Mouse (Mus musculus) Muller cell, postnatal 12 days (primary cell): ENCODE measurements around the gene Pidd1.
A peak's percentile ranks its signal among the peaks of the same experiment; 100 is the strongest.

Source experiments
- DNase-seq: peaks from one replicate; pipeline ENCODE4 v3.0.0-alpha.2; 2015; ENCODE audit errors: inconsistent ontology term

Pidd1 gene

DNA sequence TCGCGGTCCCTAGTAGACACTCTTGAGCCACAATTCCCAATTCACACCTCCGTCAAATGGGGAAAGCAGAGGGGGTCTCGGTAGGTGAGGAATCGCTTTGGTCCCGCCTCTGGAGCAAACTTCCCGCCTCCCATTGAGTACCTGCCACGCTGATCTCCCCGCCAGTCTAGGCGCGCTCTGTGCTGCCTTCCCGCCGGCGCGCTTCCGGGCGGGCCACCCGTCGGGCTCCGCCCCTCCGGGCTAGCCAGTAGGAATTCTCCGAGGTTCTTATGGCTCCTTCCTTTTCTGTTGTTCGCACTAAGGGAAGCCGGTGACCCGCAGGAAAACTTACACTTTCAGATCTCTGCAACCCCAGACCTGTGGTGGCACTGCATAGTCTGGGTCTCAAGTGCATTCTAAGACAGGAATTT is at the start of gene Pidd1:
Gene Pidd1 (minus strand): TSS at position 198 of the 410 bp plus-strand sequence.
- peak; percentile 84 for DNase-seq

DNA sequence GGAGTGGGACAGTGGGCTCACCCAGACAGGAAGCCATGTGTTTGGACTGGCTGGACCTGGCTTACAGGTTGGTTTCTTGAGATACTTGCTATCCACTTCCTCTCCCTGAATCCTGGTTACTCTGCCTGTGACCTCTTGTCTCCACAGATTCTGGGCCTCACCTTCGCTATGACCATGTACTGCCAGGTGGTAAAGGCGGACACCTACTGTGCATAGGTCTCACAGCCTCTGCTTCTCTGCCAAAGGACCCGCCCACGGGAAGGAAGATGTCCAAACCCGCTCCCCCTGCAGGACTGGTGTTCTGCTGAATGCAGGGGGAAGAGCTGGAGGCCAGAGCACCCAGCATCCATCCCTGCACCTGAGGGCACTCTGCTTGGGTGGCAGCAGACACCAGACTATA is 48.9 kb upstream of the Pidd1 start:
- DNase-seq, result no peak

DNA sequence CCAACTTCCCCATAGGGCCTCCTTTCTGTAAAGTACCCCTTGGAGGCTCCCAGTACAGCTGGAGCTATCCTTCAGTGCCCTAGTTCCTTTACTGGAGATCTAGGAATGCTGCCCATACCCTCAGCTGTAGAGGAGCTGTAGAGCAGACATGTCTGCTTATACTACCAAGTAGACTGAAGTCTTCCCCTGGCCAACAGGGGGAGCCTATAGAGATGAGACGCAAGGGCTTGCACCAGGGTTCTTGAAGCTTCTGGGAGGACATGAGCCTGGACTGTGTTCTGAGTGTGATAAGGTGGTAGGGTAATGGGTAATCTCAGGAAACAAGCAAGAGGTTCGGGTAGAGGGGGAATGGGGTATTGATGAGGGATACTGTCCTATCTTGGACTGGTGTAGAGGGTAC is 47.3 kb upstream of the Pidd1 start:
- DNase-seq, result no peak

DNA sequence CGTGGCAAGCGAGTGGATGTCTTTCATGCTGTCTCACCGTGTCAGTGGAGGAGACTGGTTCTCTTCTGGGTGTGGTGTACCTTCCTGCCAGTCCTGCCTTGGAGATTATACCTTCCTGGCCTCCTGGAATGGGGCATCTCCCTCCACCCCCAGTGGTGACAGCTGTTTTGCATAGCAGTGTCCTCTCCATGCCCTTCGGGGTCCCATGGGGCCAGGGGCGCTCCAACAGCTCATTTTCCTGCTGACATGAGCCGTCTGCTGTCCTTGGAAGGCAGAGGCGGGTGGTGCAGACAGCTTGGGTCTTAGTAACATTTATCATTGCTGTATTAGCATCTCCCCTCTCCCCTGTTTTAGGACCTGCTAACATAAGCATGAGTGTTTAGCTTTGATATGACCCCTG is 43.3 kb upstream of the Pidd1 start:
- no peak for DNase-seq

DNA sequence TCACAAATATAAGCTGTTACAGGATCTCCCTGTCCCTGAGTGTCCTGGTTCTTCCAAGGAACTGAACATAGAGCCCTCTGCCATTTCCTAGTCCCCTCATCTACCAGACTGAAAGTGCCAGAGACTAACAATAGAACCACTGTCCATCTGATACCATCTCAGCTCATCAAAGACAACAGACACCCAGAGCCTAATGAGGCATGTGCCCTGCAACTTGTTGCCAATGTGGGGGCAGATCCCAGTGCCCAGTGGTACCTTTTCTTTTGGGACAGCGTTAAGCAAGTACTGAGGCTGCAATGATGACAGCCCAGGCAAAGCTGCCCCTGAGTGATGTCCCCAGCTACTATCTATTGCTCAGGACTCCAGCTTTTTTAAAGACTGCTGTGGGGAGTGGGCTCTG is 42.4 kb upstream of the Pidd1 start:
- peak; percentile 39 for DNase-seq

DNA sequence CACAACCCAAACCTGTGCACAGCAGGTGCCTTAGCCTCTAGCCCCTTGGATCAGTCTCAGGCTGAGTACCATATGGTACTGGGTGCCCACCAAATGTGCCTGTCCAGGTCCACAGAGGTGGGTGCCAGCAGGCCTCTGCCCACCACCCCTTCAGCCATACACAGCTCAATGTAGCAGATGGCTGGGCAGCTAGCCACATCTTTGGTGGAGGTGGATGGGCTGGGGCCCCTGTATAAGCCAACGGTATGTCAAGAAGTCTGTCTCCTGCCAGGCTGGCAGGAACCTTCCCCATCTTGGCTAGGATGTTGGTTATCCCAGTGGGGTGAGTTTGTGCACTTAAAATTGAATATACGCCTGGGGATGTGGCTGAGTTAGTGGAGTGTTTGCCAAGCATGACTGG is 41.8 kb upstream of the Pidd1 start:
- no peak for DNase-seq

DNA sequence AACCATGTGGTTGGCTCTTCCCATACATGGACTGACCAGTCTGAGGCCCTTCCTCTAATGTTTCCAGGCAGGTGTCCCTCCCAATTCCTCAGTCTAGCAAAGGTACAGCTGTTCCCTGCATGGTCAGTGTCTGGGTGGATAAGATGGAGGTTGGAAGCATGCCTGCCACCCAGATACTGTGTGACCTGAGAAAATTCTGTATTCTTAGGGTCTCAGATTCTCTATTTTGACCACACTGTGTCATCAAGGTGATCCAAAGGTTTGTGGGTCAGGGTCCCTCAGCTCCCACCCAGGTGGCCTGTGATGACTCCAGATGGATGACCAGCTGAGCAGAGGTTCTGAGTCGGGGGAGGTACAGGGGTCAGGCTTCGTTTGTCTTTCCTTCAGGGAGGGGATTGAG is 41.4 kb upstream of the Pidd1 start:
- DNase-seq, result no peak

DNA sequence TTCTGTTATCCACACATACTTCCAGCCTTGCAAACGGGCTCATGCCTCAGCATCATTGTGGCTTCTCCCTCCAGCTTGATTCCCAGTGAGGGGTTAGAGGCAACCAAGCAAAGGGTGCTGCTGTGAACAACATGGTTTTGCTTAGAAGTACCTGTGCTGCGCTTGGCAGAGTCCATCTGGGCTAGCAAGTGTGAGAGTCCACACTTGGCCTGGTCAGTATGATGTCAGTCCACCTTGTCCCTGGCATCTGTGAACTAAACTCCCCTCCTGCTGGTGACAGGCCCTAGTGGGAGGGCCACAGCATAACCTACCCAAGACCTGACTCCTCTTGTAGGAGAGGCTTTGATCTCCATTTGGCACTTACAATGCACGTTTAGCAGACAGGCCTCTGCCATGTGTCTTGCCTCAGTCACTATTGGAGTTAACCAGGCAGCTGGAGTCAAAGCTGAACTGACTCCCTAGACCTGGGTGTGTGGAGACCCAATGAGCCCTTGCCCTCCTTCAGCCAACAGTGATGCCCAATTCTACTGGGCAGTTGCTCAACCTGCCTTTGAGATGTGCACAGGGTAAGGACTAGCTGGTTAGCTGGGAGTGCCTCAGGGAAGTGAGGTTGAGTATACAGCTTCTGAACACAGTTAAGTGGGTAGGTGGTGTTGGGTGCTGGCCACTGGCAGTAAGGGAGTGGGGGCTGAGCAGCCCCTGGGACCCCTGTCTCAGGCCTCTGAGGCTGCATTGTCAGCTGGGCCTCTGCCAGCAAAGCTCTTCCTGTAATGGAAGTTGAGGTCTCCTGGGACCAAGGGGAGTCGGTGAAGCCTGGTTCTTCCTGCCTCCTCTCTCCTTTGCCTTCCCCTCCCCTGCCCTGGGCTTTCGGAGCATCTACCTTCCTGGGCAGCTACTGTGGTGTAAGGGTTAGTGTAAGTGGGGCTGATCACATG is 40.6 kb upstream of the Pidd1 start:
- DNase-seq, result no peak

DNA sequence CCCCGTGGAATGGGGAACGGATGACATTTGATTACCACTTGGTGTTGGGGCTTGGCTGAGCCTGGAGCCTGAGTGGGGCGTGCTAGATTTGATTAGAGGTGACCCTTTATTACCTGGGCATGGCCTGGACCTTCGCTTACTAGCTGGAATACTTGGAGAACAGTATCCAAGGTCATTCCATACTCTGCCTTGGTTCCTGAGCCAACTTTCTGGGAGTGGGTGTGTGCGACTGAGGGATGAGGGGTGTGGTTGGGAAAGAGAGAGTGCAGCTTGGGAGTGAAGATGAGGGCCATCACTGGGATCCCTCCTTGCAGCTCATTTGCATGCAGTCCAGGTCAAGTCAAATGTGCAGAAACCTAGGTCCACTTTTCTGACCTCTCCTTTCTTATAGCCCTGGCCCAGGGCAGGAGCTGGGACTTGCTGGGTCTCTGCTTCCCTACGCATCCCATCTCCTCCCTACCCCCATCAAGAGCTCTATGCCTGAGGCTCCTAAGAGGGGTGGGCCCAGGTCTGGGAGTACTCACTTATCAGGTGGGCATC is 39.4 kb upstream of the Pidd1 start:
- DNase-seq, result no peak

DNA sequence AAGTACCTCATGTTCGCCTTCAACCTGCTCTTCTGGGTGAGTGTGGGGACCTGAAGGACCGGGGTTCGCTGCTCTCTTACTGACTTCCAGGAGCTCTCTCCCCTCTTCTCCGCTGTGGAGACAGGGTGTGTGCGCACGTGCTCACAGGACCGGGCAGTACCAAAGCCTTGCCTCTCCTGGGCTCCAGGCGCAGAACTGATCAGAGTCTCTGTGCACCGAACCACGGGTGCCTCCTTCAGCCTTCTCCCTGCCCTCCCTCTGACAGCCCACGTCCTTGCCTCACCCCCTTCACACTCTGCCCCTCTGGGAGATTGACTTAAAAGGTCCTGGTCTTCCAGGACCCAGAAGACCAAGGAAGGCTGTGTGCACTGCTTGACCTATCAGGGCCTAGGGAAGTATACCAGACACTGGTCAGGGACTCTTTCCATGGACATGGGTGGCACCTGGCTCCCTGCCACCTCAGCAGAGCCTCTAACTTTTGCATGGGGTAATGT is 38.8 kb upstream of the Pidd1 start:
- DNase-seq, result peak; percentile 18

DNA sequence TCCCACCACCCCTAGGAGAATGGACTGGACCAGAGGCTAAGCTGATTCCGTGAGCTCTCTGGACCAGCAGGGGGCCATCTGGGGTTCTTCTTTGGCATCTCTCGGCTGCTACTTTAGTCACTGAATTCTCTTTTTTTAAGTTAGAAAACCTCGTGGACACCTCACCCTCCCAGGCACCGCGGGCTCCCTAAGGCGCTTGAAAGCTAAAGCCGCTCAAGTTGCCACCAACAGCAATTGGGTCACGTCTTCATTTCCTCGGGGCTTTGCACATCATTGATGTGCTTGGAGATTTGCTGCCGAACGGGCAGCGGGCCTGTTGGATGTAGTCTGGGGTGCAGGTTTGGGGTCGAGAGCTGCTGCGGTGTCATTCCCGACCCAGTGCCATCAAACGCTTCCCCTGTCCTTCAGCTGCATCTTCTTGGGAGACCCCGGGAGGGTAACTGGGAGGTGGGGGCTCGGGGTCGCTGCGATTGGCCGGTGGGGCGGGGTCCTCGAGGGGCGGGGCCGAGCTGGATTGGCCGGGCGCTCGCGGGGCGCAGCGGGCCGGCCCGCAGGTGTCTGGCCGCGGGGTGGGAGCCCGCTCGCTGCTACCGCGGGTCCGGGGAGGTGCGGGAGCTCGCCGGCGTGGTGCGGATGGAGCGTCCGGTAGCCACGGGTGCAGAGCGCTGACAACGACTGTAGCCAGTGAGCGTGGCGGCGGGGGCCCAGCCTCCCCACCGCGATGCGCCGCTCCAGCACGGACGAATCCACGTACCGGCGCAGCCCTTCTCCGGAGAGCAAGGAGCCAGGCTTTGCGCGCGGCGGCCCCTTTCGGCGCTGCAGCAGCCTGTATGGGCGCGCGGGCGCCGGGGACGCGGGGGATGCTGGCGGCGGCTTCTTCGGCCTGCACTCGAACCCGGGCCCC is 37.9 kb upstream of the Pidd1 start:
- peak; percentile 74 for DNase-seq

DNA sequence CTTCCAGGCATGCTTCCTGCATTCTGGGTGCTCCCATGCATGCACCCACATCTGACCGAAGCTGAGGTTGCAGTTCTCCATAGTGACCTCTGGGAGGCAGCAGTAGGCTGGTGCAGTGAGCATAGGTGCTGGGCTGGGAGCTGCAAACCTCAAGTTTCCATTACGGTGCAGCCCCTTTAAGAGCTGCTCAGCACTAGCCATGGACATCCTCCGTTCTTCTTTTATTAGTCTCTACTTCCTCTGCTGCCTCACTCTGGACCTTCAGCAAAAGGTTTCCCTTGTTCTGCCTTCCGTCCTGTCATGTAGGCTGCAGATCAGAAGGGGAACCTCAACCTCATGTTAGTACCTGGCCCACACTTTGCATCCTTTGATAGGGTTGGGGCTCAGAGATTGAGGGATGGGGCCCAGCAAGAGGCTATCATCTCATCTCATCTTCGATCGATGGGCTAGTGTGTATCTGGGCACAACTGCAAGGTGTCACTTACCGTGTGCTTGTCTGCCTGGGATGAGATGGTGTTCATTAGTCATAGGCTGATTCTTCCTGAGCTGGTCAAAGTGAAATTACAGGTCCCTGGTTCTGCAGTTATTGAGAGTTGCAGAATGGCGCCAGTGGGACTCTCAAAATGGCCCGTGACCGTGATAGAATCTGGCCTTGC is 37.1 kb upstream of the Pidd1 start:
- DNase-seq, result peak; percentile 70

DNA sequence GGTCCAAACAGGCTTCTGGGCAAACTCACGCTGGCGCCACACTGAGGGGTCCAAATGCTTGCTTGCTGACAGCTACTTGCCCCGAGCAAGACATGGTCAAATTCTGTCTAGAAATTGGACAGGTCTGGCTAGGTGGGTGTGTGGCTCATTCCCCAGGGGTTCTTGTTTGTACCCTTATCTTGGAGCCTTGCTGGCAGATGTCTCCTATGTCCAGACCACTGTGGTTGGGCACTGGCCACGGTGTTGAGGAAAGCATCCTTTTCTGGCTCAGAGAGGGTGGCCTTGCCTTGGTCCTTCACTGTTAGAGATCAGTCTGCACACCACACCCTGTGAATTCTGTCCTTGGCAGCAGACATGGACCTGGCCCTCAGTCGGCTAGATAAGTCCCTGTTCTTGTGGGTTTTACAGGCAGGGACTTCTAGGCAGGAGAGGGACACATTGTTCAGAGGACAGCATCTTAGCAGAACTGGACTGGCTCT is 34.5 kb upstream of the Pidd1 start:
- DNase-seq, result no peak

DNA sequence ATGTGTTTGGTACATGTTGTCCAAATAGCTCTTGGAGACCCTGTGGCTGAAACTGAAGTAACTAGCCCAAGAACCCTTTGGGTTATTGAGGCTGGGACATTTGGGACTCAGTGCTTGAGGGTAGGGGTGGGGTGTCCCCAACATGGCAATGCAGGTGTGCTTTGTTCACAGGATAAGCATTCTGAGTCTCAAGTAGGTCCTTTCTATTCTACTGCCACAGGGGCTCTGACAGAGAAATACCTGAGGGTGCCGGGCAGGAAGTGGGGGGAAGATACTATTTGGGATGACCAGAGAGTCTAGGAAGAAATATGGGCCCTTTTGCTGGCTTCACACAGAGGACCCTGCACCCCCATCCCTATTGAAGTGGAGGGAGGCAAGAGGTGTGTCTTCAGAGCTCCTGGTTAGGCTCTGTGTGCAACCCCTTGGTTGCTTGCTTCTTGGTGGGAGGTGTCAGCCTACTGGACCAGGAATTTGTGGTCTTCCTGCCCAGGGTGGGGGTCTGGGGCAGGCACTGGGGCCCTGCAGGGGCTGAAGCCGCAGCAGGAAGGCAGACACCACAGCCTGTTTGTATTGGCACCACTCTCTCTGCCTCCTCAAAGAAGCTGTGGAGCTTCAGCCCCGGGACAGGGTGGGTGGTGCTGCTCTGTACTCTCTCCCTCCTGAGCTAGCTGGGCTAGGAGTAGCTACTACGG is 33.9 kb upstream of the Pidd1 start:
- peak; percentile 12 for DNase-seq

DNA sequence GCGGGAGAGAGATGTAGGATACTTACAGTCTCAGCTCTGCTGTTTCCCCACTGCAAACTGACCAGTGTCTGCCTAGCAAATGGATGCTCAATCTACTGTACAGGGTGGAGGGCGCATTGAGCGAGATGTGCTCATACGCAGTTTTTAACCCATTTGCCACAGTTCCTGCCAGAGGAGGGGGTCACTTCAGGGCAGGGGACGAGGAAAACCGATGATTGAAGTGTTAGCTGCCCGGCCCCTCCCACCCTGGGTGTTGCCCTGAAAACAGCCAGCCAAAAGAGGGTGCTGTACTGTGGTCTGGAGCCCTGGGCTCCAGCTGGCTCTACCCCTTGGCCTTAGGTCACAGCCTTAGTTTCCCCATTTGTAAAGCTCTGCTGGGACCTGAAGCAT is 33.2 kb upstream of the Pidd1 start:
- DNase-seq, result no peak

DNA sequence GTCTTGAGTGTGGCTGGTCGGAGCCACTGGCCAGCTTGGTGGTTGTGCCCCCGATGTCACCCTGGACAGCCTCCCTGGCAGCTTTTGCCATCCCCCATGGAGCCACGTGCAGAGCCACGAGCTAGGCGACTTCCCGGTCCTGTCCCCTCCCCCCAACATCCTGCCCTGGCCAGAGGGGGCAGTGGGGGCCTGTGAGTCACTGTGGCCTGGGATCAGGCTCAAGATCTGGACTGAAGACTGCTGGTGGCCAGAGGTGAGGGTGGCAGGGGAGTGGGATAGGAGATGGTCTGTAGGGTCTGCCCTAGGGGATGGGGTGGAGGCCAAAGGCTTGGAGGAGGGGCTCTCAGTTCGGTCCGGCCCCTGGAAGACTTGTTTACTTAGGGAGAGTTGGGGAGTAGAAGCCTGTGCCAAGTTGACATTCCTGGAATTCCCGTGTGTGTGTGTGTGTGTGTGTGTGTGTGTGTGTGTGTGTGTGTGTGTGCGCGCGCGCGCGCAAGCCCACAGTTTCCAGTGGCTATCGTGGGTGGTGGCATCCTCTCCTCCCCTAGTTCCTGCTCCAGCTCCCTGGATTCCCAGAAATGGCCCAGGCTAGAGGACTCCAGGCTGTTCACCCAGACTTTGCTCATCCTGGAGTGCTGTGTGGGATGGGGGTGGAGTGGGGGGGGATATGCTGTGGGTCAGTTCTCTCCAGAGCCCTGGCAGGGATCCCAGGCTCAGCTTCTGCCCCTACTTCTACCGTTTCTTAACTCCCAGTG is 32.6 kb upstream of the Pidd1 start:
- DNase-seq, result peak; percentile 97

DNA sequence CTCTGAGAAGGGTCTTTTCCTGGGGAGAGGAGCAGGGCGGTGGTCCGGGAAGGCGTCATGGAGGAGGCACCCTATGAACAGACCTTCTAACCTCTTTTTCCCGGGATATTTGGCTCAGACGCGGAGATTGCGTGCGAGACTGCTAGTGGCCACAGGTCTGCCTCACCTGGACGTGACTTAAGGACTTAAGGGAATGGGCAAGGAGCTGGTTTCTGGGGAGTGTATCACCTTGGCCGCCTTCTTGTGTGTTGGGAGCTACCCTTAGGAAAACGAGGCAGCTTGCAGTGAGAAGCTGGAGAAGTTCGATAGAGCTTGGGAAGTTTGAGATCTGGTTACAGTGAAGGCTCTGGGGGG is 32.0 kb upstream of the Pidd1 start:
- no peak for DNase-seq

DNA sequence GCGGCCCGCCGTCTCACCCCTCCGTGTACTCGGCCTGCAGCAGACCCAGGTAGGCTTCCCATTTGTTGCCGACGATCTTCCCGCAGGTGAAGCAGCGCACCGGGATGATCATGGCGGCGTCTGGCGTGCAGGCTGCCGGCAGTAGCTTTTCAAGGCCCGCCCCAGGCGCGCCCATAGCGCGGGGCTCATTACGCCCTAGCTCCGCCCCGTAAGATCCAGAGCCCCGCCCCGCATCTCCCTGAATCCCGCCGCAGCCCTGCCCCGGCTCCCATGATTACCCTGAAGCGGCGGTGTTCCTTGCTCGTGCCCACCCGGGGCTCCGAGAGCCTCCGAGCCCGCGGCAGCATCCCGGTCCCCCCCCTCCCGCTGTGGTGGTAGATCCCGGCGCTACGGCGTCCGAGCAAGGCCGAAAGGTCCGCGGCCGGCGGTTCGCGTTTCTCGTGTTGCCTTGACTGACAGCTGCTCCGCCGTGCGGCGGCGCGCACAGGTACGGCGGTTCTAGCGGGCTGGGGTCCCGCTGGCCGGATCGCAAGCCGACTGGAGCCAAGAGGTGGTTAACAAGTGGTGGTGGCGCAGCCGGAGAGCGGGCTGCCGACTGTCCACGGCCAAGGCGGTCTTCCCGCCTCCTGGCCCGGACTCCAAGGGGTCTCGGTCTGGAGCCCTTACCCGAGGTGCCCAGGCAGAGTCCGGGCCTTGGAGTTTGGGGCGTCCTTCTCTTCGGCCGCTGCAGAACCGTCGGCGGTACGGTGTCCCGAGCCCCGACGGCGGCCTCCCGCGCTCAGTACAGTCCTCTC is 31.4 kb upstream of the Pidd1 start, which contains the start of the genes Polr2l and Tspan4:
Gene Polr2l (minus strand): TSS at position 122 of the 794 bp plus-strand sequence.
Gene Tspan4 (plus strand): TSS at position 230 of the 794 bp plus-strand sequence.
- DNase-seq, result peak; percentile 91

DNA sequence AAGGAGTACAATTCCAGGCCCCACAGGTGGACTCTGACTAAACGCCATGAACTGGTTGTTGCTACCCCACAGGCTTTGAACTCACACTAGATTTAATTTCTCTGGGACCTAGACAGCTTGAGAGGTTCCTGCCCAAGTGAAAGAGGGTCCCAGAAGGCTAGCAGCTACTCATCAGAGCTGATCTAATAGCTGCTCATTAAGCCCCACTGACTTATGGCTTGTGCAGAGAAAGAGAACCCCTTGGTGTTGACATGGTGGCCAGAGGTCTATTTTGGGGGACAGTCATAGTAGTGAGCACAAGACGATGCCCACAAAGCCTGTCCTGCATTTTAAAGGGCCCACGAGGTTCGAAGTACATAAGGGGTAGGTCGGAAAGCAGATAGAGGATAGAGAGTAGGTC is 30.3 kb upstream of the Pidd1 start:
- DNase-seq, result no peak
